Mouse (Mus musculus) midbrain, embryonic 10.5 days (tissue): ENCODE data around the gene Slc38a11. TPM values are rescaled to one million over a fixed set of nuclear protein-coding genes. Genes with fewer than 3 reads are reported as not detected.
A peak's percentile ranks its signal among the peaks of the same experiment; 100 is the strongest.

Experiments
- DNase-seq: peaks from one replicate; pipeline ENCODE4 v3.0.0-alpha.2; 2017; ENCODE audit warnings: low spot score
- H3K27ac ChIP-seq: fragments of 300-500 bp; sonication (generic); replicated peaks from 2 replicates; pipeline ENCODE4 v1.5.1; 2016; ENCODE audit warnings: mild to moderate bottlenecking
- H3K27me3 ChIP-seq: fragments of 300-500 bp; sonication (generic); 2 replicates; pipeline ENCODE4 v1.6.1; 2016; ENCODE audit warnings: low read depth, mild to moderate bottlenecking; ENCODE audit not compliant: poor library complexity, severe bottlenecking
- H3K36me3 ChIP-seq: fragments of 300-500 bp; sonication (generic); 2 replicates; pipeline ENCODE4 v1.6.1; 2016; ENCODE audit warnings: mild to moderate bottlenecking, moderate library complexity
- H3K4me1 ChIP-seq: fragments of 300-500 bp; sonication (generic); 2 replicates; pipeline ENCODE4 v1.6.1; 2016
- H3K4me3 ChIP-seq: fragments of 300-500 bp; sonication (generic); 2 replicates; pipeline ENCODE4 v1.5.1; 2016; ENCODE audit warnings: mild to moderate bottlenecking, moderate library complexity
- H3K9me3 ChIP-seq: fragments of 300-500 bp; sonication (generic); replicated peaks from 2 replicates; pipeline ENCODE4 v1.6.1; 2016; ENCODE audit warnings: mild to moderate bottlenecking
- WGBS: fragments of 180-500 bp; shearing (Covaris S2); methylation state at CpG from one replicate; pipeline ENCODE4 v1.1.7; 2016; 5-methylcytosine and 5-hydroxymethylcytosine counted together
- polyA plus RNA-seq: library from polyadenylated mRNA; unstranded; fragments of >200 nt; fragmentation: Nextera tagmentation; extraction: Ambion mirVana; gene quantifications from 2 replicates; pipeline ENCODE4 v1.2.1, GENCODE M21; 2016

Slc38a11 gene
- 0.28 and 0.48 TPM in 2 replicates for polyA plus RNA-seq

- DNase-seq, result peak; percentile 51
- H3K27me3 ChIP-seq, result peaks cover 47% of the 10 kb centered on the region
- H3K27ac ChIP-seq, result peak within 1 kb of the TSS; percentile 50
These were observed at the start of gene Slc38a11 for GRCm38 (mm10) chr2:65363828-65364497. Slc38a11 (minus strand) TSS chr2:65364034.

GRCm38 (mm10) chr2:65407110-65407509 is 43.3 kb upstream of the Slc38a11 start:
- Histone ChIP-seq H3K4me1 (peaks cover 4% of the 10 kb centered on the region; the same call in 1 of the 2 replicates), H3K27me3 (no peaks in the 10 kb centered on the region), H3K27ac (no peak overlapping the region), H3K4me3 (no peak overlapping the region), H3K9me3 (no peaks in the 10 kb centered on the region), H3K36me3 (no peaks in the 10 kb centered on the region)
- DNase-seq, result no peak
- WGBS, result 95% methylated on average over 2 of the region's 2 CpGs

More at GRCm38 (mm10) chr2:65363828-65364497, at the start of gene Slc38a11:
- Histone ChIP-seq H3K4me3 (peak within 1 kb of the TSS; percentile 51), H3K4me1 (peaks cover 41% of the 10 kb centered on the region), H3K9me3 (no peaks in the 10 kb centered on the region), H3K36me3 (no peaks in the 10 kb centered on the region)
- WGBS, result 3% methylated on average over 18 of the region's 18 CpGs

- Histone ChIP-seq H3K4me3 (no peak overlapping the region), H3K9me3 (no peaks in the 10 kb centered on the region), H3K27ac (no peak overlapping the region), H3K27me3 (no peaks in the 10 kb centered on the region), H3K4me1 (no peaks in the 10 kb centered on the region), H3K36me3 (no peaks in the 10 kb centered on the region)
- WGBS, result 91% methylated on average over 1 of the region's 1 CpGs
- no peak for DNase-seq
These were observed 41.6 kb upstream of the Slc38a11 start for GRCm38 (mm10) chr2:65405407-65405806.

- no peak for DNase-seq
- WGBS, result 87% methylated on average over 5 of the region's 5 CpGs
- Histone ChIP-seq H3K27me3 (no peaks in the 10 kb centered on the region), H3K27ac (no peak overlapping the region), H3K4me1 (no peaks in the 10 kb centered on the region), H3K9me3 (no peaks in the 10 kb centered on the region), H3K36me3 (no peaks in the 10 kb centered on the region), H3K4me3 (no peak overlapping the region)
These were observed 38.2 kb upstream of the Slc38a11 start for GRCm38 (mm10) chr2:65402001-65402400.

GRCm38 (mm10) chr2:65399938-65400337 is 36.1 kb upstream of the Slc38a11 start:
- H3K4me3 ChIP-seq, result no peak overlapping the region
- H3K36me3 ChIP-seq, result no peaks in the 10 kb centered on the region
- no peaks in the 10 kb centered on the region for H3K27me3 ChIP-seq
- H3K27ac ChIP-seq, result no peak overlapping the region
- no peaks in the 10 kb centered on the region for H3K4me1 ChIP-seq
- no peak for DNase-seq
- no peaks in the 10 kb centered on the region for H3K9me3 ChIP-seq
- 91% methylated on average over 5 of the region's 5 CpGs for WGBS

GRCm38 (mm10) chr2:65396128-65396527 is 32.3 kb upstream of the Slc38a11 start:
- DNase-seq, result no peak

GRCm38 (mm10) chr2:65393061-65393460 is 29.2 kb upstream of the Slc38a11 start:
- Histone ChIP-seq H3K9me3 (no peaks in the 10 kb centered on the region), H3K27me3 (no peaks in the 10 kb centered on the region), H3K4me1 (0 out of 2 replicates have a peak, but pooled peaks cover 4% of the 10 kb centered on the region), H3K36me3 (no peaks in the 10 kb centered on the region), H3K4me3 (no peak overlapping the region), H3K27ac (no peak overlapping the region)
- WGBS, result 65% methylated on average over 4 of the region's 4 CpGs
- no peak for DNase-seq

More at GRCm38 (mm10) chr2:65396128-65396527, 32.3 kb upstream of the Slc38a11 start:
- 34% methylated on average over 3 of the region's 3 CpGs for WGBS
- Histone ChIP-seq H3K4me3 (no peak overlapping the region), H3K9me3 (no peaks in the 10 kb centered on the region), H3K4me1 (0 out of 2 replicates have a peak, but pooled peaks cover 4% of the 10 kb centered on the region), H3K27ac (no peak overlapping the region), H3K27me3 (no peaks in the 10 kb centered on the region), H3K36me3 (no peaks in the 10 kb centered on the region)

- H3K4me1 ChIP-seq, result 0 out of 2 replicates have a peak, but pooled peaks cover 4% of the 10 kb centered on the region
- no peaks in the 10 kb centered on the region for H3K9me3 ChIP-seq
- H3K27ac ChIP-seq, result no peak overlapping the region
- no peaks in the 10 kb centered on the region for H3K36me3 ChIP-seq
- no peak for DNase-seq
- no peak overlapping the region for H3K4me3 ChIP-seq
- no peaks in the 10 kb centered on the region for H3K27me3 ChIP-seq
- whole genome bisulfite sequencing, result 87% methylated on average over 6 of the region's 6 CpGs
These were observed 27.5 kb upstream of the Slc38a11 start for GRCm38 (mm10) chr2:65391322-65391721.

GRCm38 (mm10) chr2:65384815-65385214 is 21.0 kb upstream of the Slc38a11 start:
- DNase-seq, result no peak
- Histone ChIP-seq H3K4me3 (no peak overlapping the region), H3K9me3 (no peaks in the 10 kb centered on the region), H3K27ac (no peak overlapping the region), H3K36me3 (no peaks in the 10 kb centered on the region), H3K4me1 (no peaks in the 10 kb centered on the region), H3K27me3 (no peaks in the 10 kb centered on the region)
- 88% methylated on average over 6 of the region's 6 CpGs for WGBS

- Histone ChIP-seq H3K4me1 (peaks cover 12% of the 10 kb centered on the region), H3K27ac (no peak overlapping the region), H3K27me3 (no peaks in the 10 kb centered on the region), H3K36me3 (no peaks in the 10 kb centered on the region), H3K4me3 (no peak overlapping the region), H3K9me3 (no peaks in the 10 kb centered on the region)
- DNase-seq, result no peak
- 68% methylated on average over 4 of the region's 4 CpGs for WGBS
These were observed 18.7 kb upstream of the Slc38a11 start for GRCm38 (mm10) chr2:65382485-65382884.

- H3K9me3 ChIP-seq, result no peaks in the 10 kb centered on the region
- no peaks in the 10 kb centered on the region for H3K36me3 ChIP-seq
- DNase-seq, result no peak
- peaks cover 12% of the 10 kb centered on the region for H3K4me1 ChIP-seq
- H3K27ac ChIP-seq, result no peak overlapping the region
- 57% methylated on average over 4 of the region's 4 CpGs for WGBS
- H3K4me3 ChIP-seq, result no peak overlapping the region
- H3K27me3 ChIP-seq, result no peaks in the 10 kb centered on the region
These were observed 14.6 kb upstream of the Slc38a11 start for GRCm38 (mm10) chr2:65378425-65378824.

- no peak for DNase-seq
- H3K4me1 ChIP-seq, result peaks cover 12% of the 10 kb centered on the region
- no peaks in the 10 kb centered on the region for H3K36me3 ChIP-seq
- H3K4me3 ChIP-seq, result no peak overlapping the region
- no peak overlapping the region for H3K27ac ChIP-seq
- WGBS, result 93% methylated on average over 5 of the region's 5 CpGs
- H3K27me3 ChIP-seq, result no peaks in the 10 kb centered on the region
- no peaks in the 10 kb centered on the region for H3K9me3 ChIP-seq
These were observed 10.6 kb upstream of the Slc38a11 start for GRCm38 (mm10) chr2:65374410-65374809.

GRCm38 (mm10) chr2:65373076-65373475 is 9.2 kb upstream of the Slc38a11 start:
- H3K27ac ChIP-seq, result no peak overlapping the region
- no peaks in the 10 kb centered on the region for H3K4me1 ChIP-seq
- H3K27me3 ChIP-seq, result no peaks in the 10 kb centered on the region
- 90% methylated on average over 4 of the region's 4 CpGs for WGBS
- H3K9me3 ChIP-seq, result no peaks in the 10 kb centered on the region
- no peak for DNase-seq
- no peak overlapping the region for H3K4me3 ChIP-seq
- H3K36me3 ChIP-seq, result no peaks in the 10 kb centered on the region
